Mouse (Mus musculus): Measurements from ENCODE around the gene Papss1. TPM values are rescaled to one million over a fixed set of nuclear protein-coding genes. Genes with fewer than 3 reads are reported as not detected.

Papss1 gene
- polyA plus RNA-seq, 1 experiment from 2014 or later, result 130 TPM

GRCm38 (mm10) chr3:131637664-131638063 is 73.1 kb downstream of the Papss1 start:
- no peak overlapping the region for H3K4me2 ChIP-seq (replicated peaks)
- H3K27me3 ChIP-seq (ENCODE audit: control insufficient read depth, insufficient read depth, low read length), result no peaks in the 10 kb centered on the region
- no peaks in the 10 kb centered on the region for H3K9me3 ChIP-seq (ENCODE audit: control insufficient read depth, low read length)
- no peak overlapping the region for H3K27ac ChIP-seq
- ATAC-seq (ENCODE audit: low FRiP score) (no peak), DNase-seq (ENCODE audit: low spot score) (no peak)
- peaks cover 10% of the 10 kb centered on the region; the same call in 1 of the 2 replicates for H3K4me1 ChIP-seq (replicated peaks; ENCODE audit: control insufficient read depth, insufficient read depth, low read length)
- 12% methylated on average over 10 of the region's 10 CpGs for WGBS
- no peak overlapping the region for H3K9ac ChIP-seq
- H3K4me3 ChIP-seq (replicated peaks; ENCODE audit: low read length), result no peak overlapping the region
- peaks cover 18% of the 10 kb centered on the region for H3K36me3 ChIP-seq (replicated peaks; ENCODE audit: control insufficient read depth, insufficient read depth)

DNA sequence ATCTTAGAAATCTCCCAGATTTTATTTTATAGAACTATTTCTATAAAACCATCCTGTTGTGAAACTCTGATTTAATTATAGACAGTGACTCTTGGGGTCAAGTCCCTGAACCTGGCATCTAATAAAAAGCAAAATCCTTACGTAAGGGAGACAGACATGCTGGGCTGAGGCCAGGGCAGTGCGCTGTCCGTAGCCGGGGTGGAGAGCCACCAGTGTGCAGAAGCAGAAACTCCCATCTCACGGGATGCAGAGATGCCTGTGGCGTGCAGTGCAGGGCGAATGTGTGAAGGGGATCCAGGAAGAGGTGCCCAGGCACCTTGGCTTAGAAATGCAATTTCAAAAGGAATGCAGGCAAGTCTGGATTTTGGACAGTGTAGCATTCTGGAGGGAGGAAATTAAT is 73.6 kb downstream of the Papss1 start:
- H3K9ac ChIP-seq, result no peak overlapping the region
- H3K27me3 ChIP-seq (ENCODE audit: control insufficient read depth, insufficient read depth, low read length), result no peaks in the 10 kb centered on the region
- H3K36me3 ChIP-seq (replicated peaks; ENCODE audit: control insufficient read depth, insufficient read depth), result peaks cover 17% of the 10 kb centered on the region
- 75% methylated on average over 7 of the region's 7 CpGs for WGBS
- H3K9me3 ChIP-seq (ENCODE audit: control insufficient read depth, low read length), result no peaks in the 10 kb centered on the region
- DNase-seq (ENCODE audit: low spot score) (no peak), ATAC-seq (ENCODE audit: low FRiP score) (no peak)
- no peak overlapping the region for H3K4me3 ChIP-seq (replicated peaks; ENCODE audit: low read length)
- H3K4me1 ChIP-seq (replicated peaks; ENCODE audit: control insufficient read depth, insufficient read depth, low read length), result peaks cover 10% of the 10 kb centered on the region; the same call in 1 of the 2 replicates
- no peak overlapping the region for H3K27ac ChIP-seq
- no peak overlapping the region for H3K4me2 ChIP-seq (replicated peaks)

DNA sequence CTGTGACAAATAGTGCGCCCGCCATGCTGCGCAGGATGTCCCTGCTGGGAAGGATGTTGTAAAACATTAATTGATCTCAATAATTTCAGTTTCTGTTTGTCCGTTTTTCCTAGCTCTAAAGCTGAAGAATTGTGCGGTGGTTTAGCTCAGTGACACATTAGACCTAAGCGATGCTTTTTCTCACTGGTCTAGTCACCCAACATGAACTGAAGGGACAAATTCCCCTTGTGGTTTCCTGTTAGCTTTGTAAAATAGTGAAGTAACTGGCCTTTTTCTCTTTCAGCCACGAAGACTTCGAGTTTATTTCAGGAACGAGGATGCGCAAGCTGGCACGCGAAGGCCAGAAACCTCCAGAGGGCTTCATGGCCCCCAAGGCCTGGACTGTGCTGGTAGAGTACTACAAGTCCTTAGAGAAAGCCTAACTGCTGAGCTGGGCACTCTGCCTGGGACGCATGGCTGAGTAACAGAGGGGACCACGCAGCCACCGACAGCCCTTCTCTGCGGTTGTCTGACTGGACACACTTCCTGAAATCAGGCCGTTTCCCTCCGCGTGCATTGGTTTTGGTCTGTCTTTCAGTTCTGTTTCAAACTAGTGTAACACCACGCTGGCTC is 78.2 kb downstream of the Papss1 start:
- no peak for DNase-seq (ENCODE audit: low spot score)
- Histone ChIP-seq H3K9me3 (ENCODE audit: control insufficient read depth, low read length) (no peaks in the 10 kb centered on the region), H3K9ac (no peak overlapping the region), H3K27me3 (ENCODE audit: control insufficient read depth, insufficient read depth, low read length) (no peaks in the 10 kb centered on the region), H3K36me3 (replicated peaks; ENCODE audit: control insufficient read depth, insufficient read depth) (peaks cover 25% of the 10 kb centered on the region), H3K4me3 (replicated peaks; ENCODE audit: low read length) (no peak overlapping the region), H3K4me2 (replicated peaks) (no peak overlapping the region), H3K4me1 (replicated peaks; ENCODE audit: control insufficient read depth, insufficient read depth, low read length) (peaks cover 7% of the 10 kb centered on the region; the same call in 1 of the 2 replicates), H3K27ac (no peak overlapping the region)
- ATAC-seq (ENCODE audit: low FRiP score), result no peak
- 94% methylated on average over 20 of the region's 20 CpGs for WGBS

GRCm38 (mm10) chr3:131645203-131645602 is 80.6 kb downstream of the Papss1 start:
- ATAC-seq (ENCODE audit: low FRiP score) (no peak), DNase-seq (ENCODE audit: low spot score) (no peak)
- 93% methylated on average over 5 of the region's 5 CpGs for WGBS
- no peaks in the 10 kb centered on the region for H3K27me3 ChIP-seq (ENCODE audit: control insufficient read depth, insufficient read depth, low read length)
- no peak overlapping the region for H3K4me3 ChIP-seq (replicated peaks; ENCODE audit: low read length)
- no peaks in the 10 kb centered on the region for H3K4me1 ChIP-seq (replicated peaks; ENCODE audit: control insufficient read depth, insufficient read depth, low read length)
- no peak overlapping the region for H3K4me2 ChIP-seq (replicated peaks)
- no peak overlapping the region for H3K27ac ChIP-seq
- no peaks in the 10 kb centered on the region for H3K9me3 ChIP-seq (ENCODE audit: control insufficient read depth, low read length)
- no peak overlapping the region for H3K9ac ChIP-seq
- H3K36me3 ChIP-seq (replicated peaks; ENCODE audit: control insufficient read depth, insufficient read depth), result peaks cover 17% of the 10 kb centered on the region; the same call in 1 of the 2 replicates

GRCm38 (mm10) chr3:131654366-131654765 is 89.8 kb downstream of the Papss1 start:
- Histone ChIP-seq H3K4me3 (replicated peaks; ENCODE audit: low read length) (no peak overlapping the region), H3K27ac (no peak overlapping the region), H3K9ac (no peak overlapping the region), H3K9me3 (ENCODE audit: control insufficient read depth, low read length) (no peaks in the 10 kb centered on the region), H3K36me3 (replicated peaks; ENCODE audit: control insufficient read depth, insufficient read depth) (no peaks in the 10 kb centered on the region), H3K4me2 (replicated peaks) (no peak overlapping the region), H3K4me1 (replicated peaks; ENCODE audit: control insufficient read depth, insufficient read depth, low read length) (no peaks in the 10 kb centered on the region), H3K27me3 (ENCODE audit: control insufficient read depth, insufficient read depth, low read length) (no peaks in the 10 kb centered on the region)
- 89% methylated on average over 3 of the region's 3 CpGs for WGBS
- no peak for ATAC-seq (ENCODE audit: low FRiP score)
- DNase-seq (ENCODE audit: low spot score), result no peak

- H3K36me3 ChIP-seq (replicated peaks; ENCODE audit: control insufficient read depth, insufficient read depth), result no peaks in the 10 kb centered on the region
- no peak overlapping the region for H3K4me2 ChIP-seq (replicated peaks)
- no peaks in the 10 kb centered on the region for H3K4me1 ChIP-seq (replicated peaks; ENCODE audit: control insufficient read depth, insufficient read depth, low read length)
- DNase-seq (ENCODE audit: low spot score) (no peak), ATAC-seq (ENCODE audit: low FRiP score) (no peak)
- H3K27me3 ChIP-seq (ENCODE audit: control insufficient read depth, insufficient read depth, low read length), result no peaks in the 10 kb centered on the region
- 74% methylated on average over 6 of the region's 6 CpGs for WGBS
- no peak overlapping the region for H3K9ac ChIP-seq
- H3K27ac ChIP-seq, result no peak overlapping the region
- H3K4me3 ChIP-seq (replicated peaks; ENCODE audit: low read length), result no peak overlapping the region
- H3K9me3 ChIP-seq (ENCODE audit: control insufficient read depth, low read length), result no peaks in the 10 kb centered on the region
Measured at GRCm38 (mm10) chr3:131656032-131656431, 91.5 kb downstream of the Papss1 start.

- no peak overlapping the region for H3K4me2 ChIP-seq (replicated peaks)
- H3K4me1 ChIP-seq (replicated peaks; ENCODE audit: control insufficient read depth, insufficient read depth, low read length), result no peaks in the 10 kb centered on the region
- no peak overlapping the region for H3K9ac ChIP-seq
- H3K27me3 ChIP-seq (ENCODE audit: control insufficient read depth, insufficient read depth, low read length), result no peaks in the 10 kb centered on the region
- no peak overlapping the region for H3K4me3 ChIP-seq (replicated peaks; ENCODE audit: low read length)
- DNase-seq (ENCODE audit: low spot score), result no peak
- H3K9me3 ChIP-seq (ENCODE audit: control insufficient read depth, low read length), result no peaks in the 10 kb centered on the region
- H3K27ac ChIP-seq, result no peak overlapping the region
- no peak for ATAC-seq (ENCODE audit: low FRiP score)
- H3K36me3 ChIP-seq (replicated peaks; ENCODE audit: control insufficient read depth, insufficient read depth), result no peaks in the 10 kb centered on the region
Measured at GRCm38 (mm10) chr3:131660126-131660525, 95.6 kb downstream of the Papss1 start.

DNA sequence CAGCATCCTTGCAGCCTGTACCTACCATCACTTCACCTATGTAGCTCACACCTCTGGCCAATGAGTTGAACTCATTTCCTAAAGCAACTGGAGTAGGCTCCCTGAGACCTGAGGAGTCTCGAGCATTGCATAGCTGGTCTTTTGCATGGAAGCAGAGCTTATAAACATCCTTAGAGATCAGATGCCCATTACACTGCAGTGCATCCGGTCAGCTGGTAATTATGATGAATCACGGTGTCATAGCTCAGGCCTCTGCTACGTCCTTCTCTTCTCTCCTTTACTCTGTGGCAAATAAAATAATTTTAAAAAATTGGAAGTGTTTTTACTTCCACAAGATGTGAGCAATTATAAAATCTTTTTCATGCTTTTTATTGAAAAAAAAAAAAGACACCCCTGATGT is 96.1 kb downstream of the Papss1 start:
- no peaks in the 10 kb centered on the region for H3K27me3 ChIP-seq (ENCODE audit: control insufficient read depth, insufficient read depth, low read length)
- WGBS, result 87% methylated on average over 4 of the region's 4 CpGs
- ATAC-seq (ENCODE audit: low FRiP score) (no peak), DNase-seq (ENCODE audit: low spot score) (no peak)
- no peaks in the 10 kb centered on the region for H3K36me3 ChIP-seq (replicated peaks; ENCODE audit: control insufficient read depth, insufficient read depth)
- no peak overlapping the region for H3K27ac ChIP-seq
- no peaks in the 10 kb centered on the region for H3K4me1 ChIP-seq (replicated peaks; ENCODE audit: control insufficient read depth, insufficient read depth, low read length)
- H3K4me3 ChIP-seq (replicated peaks; ENCODE audit: low read length), result no peak overlapping the region
- H3K4me2 ChIP-seq (replicated peaks), result no peak overlapping the region
- H3K9me3 ChIP-seq (ENCODE audit: control insufficient read depth, low read length), result no peaks in the 10 kb centered on the region
- no peak overlapping the region for H3K9ac ChIP-seq

GRCm38 (mm10) chr3:131662589-131663148 is 98.1 kb downstream of the Papss1 start:
- H3K4me1 ChIP-seq (replicated peaks; ENCODE audit: control insufficient read depth, insufficient read depth, low read length), result no peaks in the 10 kb centered on the region
- no peaks in the 10 kb centered on the region for H3K36me3 ChIP-seq (replicated peaks; ENCODE audit: control insufficient read depth, insufficient read depth)
- no peaks in the 10 kb centered on the region for H3K9me3 ChIP-seq (ENCODE audit: control insufficient read depth, low read length)
- 81% methylated on average over 5 of the region's 5 CpGs for WGBS
- H3K9ac ChIP-seq, result no peak overlapping the region
- DNase-seq (ENCODE audit: low spot score), result no peak
- no peak overlapping the region for H3K27ac ChIP-seq
- H3K27me3 ChIP-seq (ENCODE audit: control insufficient read depth, insufficient read depth, low read length), result no peaks in the 10 kb centered on the region
- no peak for ATAC-seq (ENCODE audit: low FRiP score)
- H3K4me2 ChIP-seq (replicated peaks), result no peak overlapping the region
- H3K4me3 ChIP-seq (replicated peaks; ENCODE audit: low read length), result no peak overlapping the region

DNA sequence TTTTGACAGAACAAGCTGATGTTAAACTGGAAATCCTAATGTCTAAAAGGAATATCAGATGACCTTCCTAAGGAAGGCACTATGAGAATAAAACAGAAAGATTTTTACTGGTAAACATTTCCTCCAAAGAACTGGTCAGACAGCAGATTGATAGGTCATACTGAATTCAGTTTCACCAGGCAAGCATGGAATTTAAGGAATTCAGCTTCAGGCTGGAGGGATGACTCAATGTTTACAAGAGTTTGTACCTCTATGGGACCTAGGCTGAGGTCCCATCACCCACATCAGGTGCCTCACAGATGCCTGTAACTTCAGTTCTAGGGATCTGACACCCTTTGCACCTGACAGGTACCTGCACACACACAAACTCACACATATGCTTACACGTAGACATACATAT is 105.3 kb downstream of the Papss1 start:
- H3K27ac ChIP-seq, result no peak overlapping the region
- no peaks in the 10 kb centered on the region for H3K27me3 ChIP-seq (ENCODE audit: control insufficient read depth, insufficient read depth, low read length)
- H3K9me3 ChIP-seq (ENCODE audit: control insufficient read depth, low read length), result no peaks in the 10 kb centered on the region
- ATAC-seq (ENCODE audit: low FRiP score), result no peak
- H3K4me1 ChIP-seq (replicated peaks; ENCODE audit: control insufficient read depth, insufficient read depth, low read length), result no peaks in the 10 kb centered on the region
- 92% methylated on average over 1 of the region's 1 CpGs for WGBS
- no peaks in the 10 kb centered on the region for H3K36me3 ChIP-seq (replicated peaks; ENCODE audit: control insufficient read depth, insufficient read depth)
- H3K4me3 ChIP-seq (replicated peaks; ENCODE audit: low read length), result no peak overlapping the region
- no peak overlapping the region for H3K9ac ChIP-seq
- DNase-seq (ENCODE audit: low spot score), result no peak
- no peak overlapping the region for H3K4me2 ChIP-seq (replicated peaks)
